Mouse (Mus musculus) stomach, embryonic 15.5 days (tissue): ENCODE data around the gene Lsamp. TPM values are rescaled to one million over a fixed set of nuclear protein-coding genes. Genes with fewer than 3 reads are reported as not detected.

ENCODE experiments used
- ATAC-seq: fragments of 200-750 bp; cut with Nextera tagmentation; 2 replicates; pipeline ENCODE4 v1.8.0; 2017; ENCODE audit warnings: low read depth, moderate number of reproducible peaks, moderate TSS enrichment; ENCODE audit not compliant: insufficient read depth, low FRiP score
- H3K27ac ChIP-seq: fragments of 300-500 bp; sonication (generic); 2 replicates; pipeline ENCODE4 v1.5.1; 2015; ENCODE audit warnings: mild to moderate bottlenecking, inconsistent platforms
- H3K27me3 ChIP-seq: fragments of 300-500 bp; sonication (generic); replicated peaks from 2 replicates; pipeline ENCODE4 v1.6.1; 2015; ENCODE audit warnings: inconsistent platforms
- H3K36me3 ChIP-seq: fragments of 300-500 bp; sonication (generic); 2 replicates; pipeline ENCODE4 v1.6.1; 2015; ENCODE audit warnings: inconsistent platforms
- H3K4me1 ChIP-seq: fragments of 300-500 bp; sonication (generic); 2 replicates; pipeline ENCODE4 v1.6.1; 2015; ENCODE audit warnings: inconsistent platforms
- H3K4me2 ChIP-seq: fragments of 300-500 bp; sonication (generic); 2 replicates; pipeline ENCODE4 v1.6.1; 2015; ENCODE audit warnings: mild to moderate bottlenecking, inconsistent platforms
- H3K4me3 ChIP-seq: fragments of 300-500 bp; sonication (generic); replicated peaks from 2 replicates; pipeline ENCODE4 v1.5.1; 2015; ENCODE audit warnings: inconsistent platforms
- H3K9ac ChIP-seq: fragments of 300-500 bp; sonication (generic); 2 replicates; pipeline ENCODE4 v1.6.1; 2015; ENCODE audit warnings: inconsistent platforms
- H3K9me3 ChIP-seq: fragments of 300-500 bp; sonication (generic); 2 replicates; pipeline ENCODE4 v1.6.1; 2016; ENCODE audit warnings: inconsistent platforms
- WGBS: fragments of 180-500 bp; shearing (Covaris S2); methylation state at CpG from one replicate; pipeline ENCODE4 v1.1.7; 2015; 5-methylcytosine and 5-hydroxymethylcytosine counted together
- polyA plus RNA-seq: library from polyadenylated mRNA; unstranded; fragments of >200 nt; fragmentation: Nextera tagmentation; extraction: Ambion mirVana; gene quantifications from 2 replicates; pipeline ENCODE4 v1.2.1, GENCODE M21; 2015

The Lsamp gene
- polyA plus RNA-seq, 1 experiment from 2014 or later, result 8.5 TPM

DNA sequence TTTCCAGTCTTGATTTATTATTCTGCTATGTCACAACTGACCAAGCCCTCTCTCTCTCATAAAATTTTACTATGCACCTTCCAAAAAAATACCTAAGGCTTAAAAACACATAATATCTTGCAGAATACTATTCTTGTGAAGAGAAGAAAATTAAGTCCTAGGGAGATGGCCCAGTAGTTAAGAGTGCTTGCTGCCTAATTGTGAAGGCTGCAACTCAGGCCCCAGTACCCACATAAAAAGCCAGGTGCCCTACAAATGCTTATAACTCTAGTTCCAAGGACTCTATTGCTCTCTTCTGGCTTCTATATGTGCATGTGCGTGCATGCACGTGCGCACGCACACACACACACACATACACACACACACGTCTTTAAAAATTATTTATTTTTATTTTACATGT, 1225.9 kb downstream of the Lsamp start:
- Histone ChIP-seq H3K36me3 (no peaks in the 10 kb centered on the region), H3K9me3 (no peaks in the 10 kb centered on the region), H3K4me1 (no peaks in the 10 kb centered on the region), H3K9ac (no peak overlapping the region), H3K4me2 (no peak overlapping the region), H3K4me3 (no peak overlapping the region), H3K27me3 (no peaks in the 10 kb centered on the region), H3K27ac (no peak overlapping the region)
- WGBS, result 91% methylated on average over 5 of the region's 5 CpGs
- no peak for ATAC-seq

DNA sequence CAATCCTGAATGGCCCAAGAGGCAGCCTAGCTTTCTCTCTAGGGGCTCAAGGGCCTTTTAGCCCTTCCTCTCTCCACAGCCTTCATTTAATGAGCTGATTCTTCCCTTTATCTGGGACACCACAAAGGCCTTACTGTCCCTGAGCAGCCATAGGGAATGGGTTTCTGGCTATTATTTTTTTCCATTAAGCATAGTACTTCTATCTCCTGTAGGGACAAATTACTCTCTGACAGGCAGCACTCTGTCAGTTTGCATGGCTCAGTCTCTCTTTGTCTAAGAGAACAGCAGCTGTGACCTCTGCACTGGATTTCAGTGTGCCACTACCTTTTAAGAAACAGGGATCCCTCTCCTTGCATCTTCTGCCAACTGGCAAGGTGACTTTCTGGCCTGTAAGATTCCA, 1251.7 kb downstream of the Lsamp start:
- no peak overlapping the region for H3K4me3 ChIP-seq
- H3K9me3 ChIP-seq, result no peaks in the 10 kb centered on the region
- no peaks in the 10 kb centered on the region for H3K27me3 ChIP-seq
- no peaks in the 10 kb centered on the region for H3K4me1 ChIP-seq
- no peak overlapping the region for H3K9ac ChIP-seq
- no peak overlapping the region for H3K4me2 ChIP-seq
- H3K36me3 ChIP-seq, result no peaks in the 10 kb centered on the region
- no peak for ATAC-seq
- no peak overlapping the region for H3K27ac ChIP-seq

- no peak overlapping the region for H3K4me3 ChIP-seq
- peak; percentile 58; the same call in 1 of the 2 replicates for ATAC-seq
Measured at GRCm38 (mm10) chr16:41242841-41243240, 1258.7 kb downstream of the Lsamp start.

GRCm38 (mm10) chr16:41244711-41245110, 1260.5 kb downstream of the Lsamp start:
- Histone ChIP-seq H3K4me2 (no peak overlapping the region), H3K27ac (no peak overlapping the region), H3K9ac (no peak overlapping the region), H3K36me3 (no peaks in the 10 kb centered on the region), H3K9me3 (no peaks in the 10 kb centered on the region), H3K4me1 (no peaks in the 10 kb centered on the region), H3K4me3 (no peak overlapping the region), H3K27me3 (no peaks in the 10 kb centered on the region)
- 13% methylated on average over 2 of the region's 2 CpGs for WGBS
- ATAC-seq, result no peak

More at GRCm38 (mm10) chr16:41242841-41243240, 1258.7 kb downstream of the Lsamp start:
- 46% methylated on average over 4 of the region's 4 CpGs for WGBS
- Histone ChIP-seq H3K9ac (no peak overlapping the region), H3K27me3 (no peaks in the 10 kb centered on the region), H3K4me1 (no peaks in the 10 kb centered on the region), H3K36me3 (no peaks in the 10 kb centered on the region), H3K9me3 (no peaks in the 10 kb centered on the region), H3K27ac (no peak overlapping the region), H3K4me2 (no peak overlapping the region)

DNA sequence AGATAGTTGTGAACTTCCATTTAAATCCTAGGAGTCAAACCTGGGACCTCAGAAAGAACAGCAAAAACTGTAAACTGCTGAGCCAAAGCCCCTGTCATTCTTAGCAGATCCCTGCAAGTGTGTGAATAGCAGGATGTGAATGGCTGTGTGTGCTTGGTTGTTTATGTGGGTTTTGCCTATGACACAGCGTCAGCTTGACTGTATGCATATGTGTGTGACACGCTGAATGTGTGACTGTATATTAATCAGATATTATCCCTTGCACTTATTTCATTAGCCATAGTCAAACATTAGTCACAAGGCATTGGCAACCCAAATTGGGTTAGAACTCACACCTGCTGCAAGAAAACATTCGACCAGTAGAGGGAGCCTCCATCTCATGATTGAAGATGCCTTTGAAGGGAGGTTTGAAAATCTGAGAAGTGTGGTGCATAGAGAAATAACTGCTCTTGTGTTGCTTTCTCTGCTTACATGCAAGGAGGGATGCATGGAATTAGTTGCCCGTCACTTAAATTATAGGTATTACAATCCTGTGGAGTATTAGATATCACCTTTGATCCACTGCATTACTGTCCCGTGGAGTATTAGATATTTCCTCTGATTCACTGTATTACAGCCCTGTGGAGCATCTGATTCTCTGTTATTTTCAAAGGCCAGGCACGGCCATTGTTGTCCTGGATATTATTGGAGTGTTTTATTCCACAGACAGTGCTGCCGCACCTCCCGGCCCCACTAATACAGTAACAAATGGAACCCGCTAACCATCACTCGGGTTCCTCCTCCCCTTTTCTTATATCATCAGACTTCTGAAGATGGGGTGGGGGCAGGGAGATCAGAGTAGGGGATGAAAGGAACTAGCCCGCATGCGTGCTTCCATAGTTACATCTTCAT, 1274.2 kb downstream of the Lsamp start:
- 54% methylated on average over 12 of the region's 12 CpGs for WGBS
- no peak overlapping the region for H3K27ac ChIP-seq
- no peak overlapping the region for H3K9ac ChIP-seq
- H3K4me2 ChIP-seq, result no peak overlapping the region
- H3K36me3 ChIP-seq, result no peaks in the 10 kb centered on the region
- ATAC-seq, result no peak
- H3K27me3 ChIP-seq, result no peaks in the 10 kb centered on the region
- no peaks in the 10 kb centered on the region for H3K4me1 ChIP-seq
- no peak overlapping the region for H3K4me3 ChIP-seq
- H3K9me3 ChIP-seq, result no peaks in the 10 kb centered on the region

- no peaks in the 10 kb centered on the region for H3K4me1 ChIP-seq
- no peaks in the 10 kb centered on the region for H3K36me3 ChIP-seq
- H3K27me3 ChIP-seq, result no peaks in the 10 kb centered on the region
- no peak overlapping the region for H3K4me2 ChIP-seq
- no peak overlapping the region for H3K4me3 ChIP-seq
- no peaks in the 10 kb centered on the region for H3K9me3 ChIP-seq
- H3K9ac ChIP-seq, result no peak overlapping the region
- 92% methylated on average over 2 of the region's 2 CpGs for WGBS
- ATAC-seq, result no peak
- H3K27ac ChIP-seq, result no peak overlapping the region
Measured at GRCm38 (mm10) chr16:41275999-41276671, 1292.0 kb downstream of the Lsamp start.

GRCm38 (mm10) chr16:41317992-41318391, 1333.8 kb downstream of the Lsamp start:
- H3K9me3 ChIP-seq, result no peaks in the 10 kb centered on the region
- H3K27ac ChIP-seq, result no peak overlapping the region
- no peaks in the 10 kb centered on the region for H3K27me3 ChIP-seq
- no peak overlapping the region for H3K4me3 ChIP-seq
- 60% methylated on average over 3 of the region's 3 CpGs for WGBS
- H3K4me2 ChIP-seq, result no peak overlapping the region
- no peak for ATAC-seq
- H3K9ac ChIP-seq, result no peak overlapping the region
- no peaks in the 10 kb centered on the region for H3K36me3 ChIP-seq
- no peaks in the 10 kb centered on the region for H3K4me1 ChIP-seq

- no peak overlapping the region for H3K9ac ChIP-seq
- ATAC-seq, result no peak
- H3K9me3 ChIP-seq, result no peaks in the 10 kb centered on the region
- H3K4me3 ChIP-seq, result no peak overlapping the region
- H3K36me3 ChIP-seq, result no peaks in the 10 kb centered on the region
- H3K27me3 ChIP-seq, result no peaks in the 10 kb centered on the region
- no peak overlapping the region for H3K4me2 ChIP-seq
- H3K4me1 ChIP-seq, result no peaks in the 10 kb centered on the region
- WGBS, result 78% methylated on average over 1 of the region's 1 CpGs
- no peak overlapping the region for H3K27ac ChIP-seq
Measured at GRCm38 (mm10) chr16:41343431-41343830, 1359.3 kb downstream of the Lsamp start.

- no peak for ATAC-seq
Measured at GRCm38 (mm10) chr16:41365138-41365537, 1381.0 kb downstream of the Lsamp start.

GRCm38 (mm10) chr16:41383702-41384101, 1399.5 kb downstream of the Lsamp start:
- WGBS, result 40% methylated on average over 3 of the region's 3 CpGs
- ATAC-seq, result no peak
- H3K9me3 ChIP-seq, result no peaks in the 10 kb centered on the region
- no peak overlapping the region for H3K4me3 ChIP-seq
- no peaks in the 10 kb centered on the region for H3K27me3 ChIP-seq
- no peaks in the 10 kb centered on the region for H3K36me3 ChIP-seq
- no peaks in the 10 kb centered on the region for H3K4me1 ChIP-seq
- no peak overlapping the region for H3K4me2 ChIP-seq
- no peak overlapping the region for H3K27ac ChIP-seq
- H3K9ac ChIP-seq, result no peak overlapping the region

More at GRCm38 (mm10) chr16:41365138-41365537, 1381.0 kb downstream of the Lsamp start:
- Histone ChIP-seq H3K9me3 (no peaks in the 10 kb centered on the region), H3K27ac (no peak overlapping the region), H3K27me3 (no peaks in the 10 kb centered on the region), H3K9ac (no peak overlapping the region), H3K4me2 (no peak overlapping the region), H3K4me3 (no peak overlapping the region), H3K4me1 (no peaks in the 10 kb centered on the region), H3K36me3 (no peaks in the 10 kb centered on the region)
- 67% methylated on average over 2 of the region's 2 CpGs for WGBS

GRCm38 (mm10) chr16:41384288-41384687, 1400.1 kb downstream of the Lsamp start:
- no peaks in the 10 kb centered on the region for H3K36me3 ChIP-seq
- H3K4me1 ChIP-seq, result no peaks in the 10 kb centered on the region
- H3K27me3 ChIP-seq, result no peaks in the 10 kb centered on the region
- no peak overlapping the region for H3K4me2 ChIP-seq
- ATAC-seq, result no peak
- H3K27ac ChIP-seq, result no peak overlapping the region
- WGBS, result 71% methylated on average over 1 of the region's 1 CpGs
- H3K9me3 ChIP-seq, result no peaks in the 10 kb centered on the region
- no peak overlapping the region for H3K9ac ChIP-seq
- H3K4me3 ChIP-seq, result no peak overlapping the region

DNA sequence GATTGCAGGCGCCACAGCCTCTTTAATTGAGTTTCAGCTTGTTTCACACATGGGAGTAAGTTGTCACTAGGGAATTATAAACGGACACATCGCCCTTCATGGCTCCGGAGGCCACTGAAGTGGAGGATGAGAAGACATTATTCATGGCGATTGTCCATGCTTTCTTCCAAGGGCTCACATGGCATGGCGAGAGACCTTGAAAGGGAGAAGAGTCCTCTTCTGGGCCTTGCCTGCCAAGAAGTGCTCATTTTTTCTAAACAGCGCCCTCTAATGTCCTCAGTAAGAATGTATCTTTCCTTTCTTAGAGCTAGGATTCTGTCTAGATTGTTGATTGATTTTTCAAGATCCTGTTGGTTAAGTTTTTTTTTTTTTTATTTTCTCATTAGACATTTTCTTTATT, 1424.7 kb downstream of the Lsamp start:
- no peak overlapping the region for H3K27ac ChIP-seq
- no peaks in the 10 kb centered on the region for H3K27me3 ChIP-seq
- H3K9me3 ChIP-seq, result no peaks in the 10 kb centered on the region
- no peak overlapping the region for H3K4me2 ChIP-seq
- H3K9ac ChIP-seq, result no peak overlapping the region
- WGBS, result 53% methylated on average over 7 of the region's 7 CpGs
- no peaks in the 10 kb centered on the region for H3K4me1 ChIP-seq
- no peak for ATAC-seq
- no peaks in the 10 kb centered on the region for H3K36me3 ChIP-seq
- no peak overlapping the region for H3K4me3 ChIP-seq
